9 mouse cellular contexts compared by ENCODE assay signal in genomic region chr19:10561558-10562314, GRCm38 (mm10). TPM values are rescaled to one million over a fixed set of nuclear protein-coding genes. Genes with fewer than 3 reads are reported as not detected.
DNase-seq lines count a peak whose midpoint lies in the region; ATAC-seq and TF ChIP-seq lines count a peak whose summit lies in the region.
"Had no signal": no experiment of that assay in that cellular context is flagged by ENCODE, and none has a peak within 500 bp of the region (broad histone marks: within the 10 kb centered on the region; RNA-seq: fewer than 3 reads in every experiment).

No protein-coding gene starts in this region.

- no peaks in the 10 kb centered on the region for H3K27me3 ChIP-seq in intestine, postnatal 0 days (replicated peaks; ENCODE audit: control insufficient read depth, insufficient read depth, low read length)
- H3K27me3 ChIP-seq: midbrain, embryonic 12.5 days had no signal

- H3K36me3 ChIP-seq in intestine, postnatal 0 days (ENCODE audit: control insufficient read depth, insufficient read depth): no peaks in the 10 kb centered on the region
- H3K36me3 ChIP-seq: midbrain, embryonic 12.5 days had no signal

- WGBS in intestine, postnatal 0 days: 48% methylated on average over 6 of the region's 6 CpGs

- TF ChIP-seq CTCF in embryonic fibroblast, embryonic 13.5 days (IDR thresholded peaks at IDR 0.05; ENCODE audit: borderline replicate concordance, insufficient read depth, low read length): no peak
- TF ChIP-seq CTCF in intestine, postnatal 0 days (IDR thresholded peaks at IDR 0.05; ENCODE audit: low read depth): no peak

- ATAC-seq in intestine, postnatal 0 days: no peak

- peaks cover 20% of the 10 kb centered on the region for H3K4me1 ChIP-seq in embryonic fibroblast, embryonic 13.5 days (ENCODE audit: control insufficient read depth, insufficient read depth, low read length)
- no peaks in the 10 kb centered on the region for H3K4me1 ChIP-seq in intestine, postnatal 0 days (replicated peaks; ENCODE audit: control insufficient read depth, insufficient read depth, low read length)

- H3K4me3 ChIP-seq in embryonic fibroblast, embryonic 13.5 days (ENCODE audit: insufficient read depth, low read length): no peak overlapping the region
- H3K4me3 ChIP-seq in intestine, postnatal 0 days (ENCODE audit: low read depth, low read length): no peak overlapping the region
- H3K4me3 ChIP-seq: midbrain, embryonic 12.5 days had no signal

- H3K9me3 ChIP-seq in intestine, postnatal 0 days (ENCODE audit: control insufficient read depth): no peaks in the 10 kb centered on the region
- H3K9me3 ChIP-seq: midbrain, embryonic 12.5 days had no signal

- peak; percentile 17; the same call in 1 of the 2 replicates for TF ChIP-seq POLR2A in embryonic fibroblast, embryonic 13.5 days (IDR thresholded peaks at IDR 0.05; ENCODE audit: low read depth, low read length)

- H3K9ac ChIP-seq in intestine, postnatal 0 days (ENCODE audit: low read depth, low read length): no peak overlapping the region
- H3K9ac ChIP-seq: midbrain, embryonic 12.5 days had no signal

- peak overlapping the region; percentile 99 for H3K27ac ChIP-seq in embryonic fibroblast, embryonic 13.5 days (ENCODE audit: insufficient read depth, low read length)
- 0 out of 2 replicates have a peak overlapping the region, but pooled peaks have one; percentile 28 for H3K27ac ChIP-seq in intestine, postnatal 0 days (ENCODE audit: low read depth, low read length)
- H3K27ac ChIP-seq: midbrain, embryonic 12.5 days had no signal

- H3K4me2 ChIP-seq in intestine, postnatal 0 days (replicated peaks; ENCODE audit: low read depth): no peak overlapping the region
- H3K4me2 ChIP-seq: midbrain, embryonic 12.5 days had no signal

- peak; percentile 61 for DNase-seq in 3134 (ENCODE audit: extremely low read depth, insufficient read length, low spot score)
- DNase-seq in 3T3-L1 (ENCODE audit: low read depth, low spot score): peak; percentile 97
- no peak for DNase-seq in frontal cortex, adult 2 months (ENCODE audit: extremely low spot score in 1 of 2, low spot score in 1 of 2)
- no peak for DNase-seq in cerebellum, postnatal 25 days
- DNase-seq in spleen, postnatal 4 days (ENCODE audit: low spot score in 2 of 2): no peak
- DNase-seq: thymus, postnatal 36 days had no signal

RNA-seq across cellular contexts. Expression of gene Tmem216, which starts 5.7 kb away (rescaled TPM):
- polyA plus RNA-seq in embryonic fibroblast, embryonic 13.5 days (2011; ENCODE audit: insufficient read length, low read depth, missing spikeins): 13.0 and 15.6 TPM in 2 replicates
- 11.0 and 12.2 TPM in 2 replicates for polyA plus RNA-seq in intestine, postnatal 0 days (2015; fragmentation: Nextera tagmentation; extraction: Ambion mirVana)
- 21.4 and 22.2 TPM in 2 replicates for polyA plus RNA-seq in frontal cortex, adult 2 months (2012; rRNA removed)

RNA-seq across cellular contexts. Expression of gene Cyb561a3, which starts 15.2 kb away (rescaled TPM):
- 19.7 and 20.5 TPM in 2 replicates for polyA plus RNA-seq in embryonic fibroblast, embryonic 13.5 days (2011; ENCODE audit: insufficient read length, low read depth, missing spikeins)
- 23.2 and 24.3 TPM in 2 replicates for polyA plus RNA-seq in intestine, postnatal 0 days (2015; fragmentation: Nextera tagmentation; extraction: Ambion mirVana)
- polyA plus RNA-seq in frontal cortex, adult 2 months (2012; rRNA removed): 13.9 and 14.1 TPM in 2 replicates

RNA-seq across cellular contexts. Expression of gene Tmem138, which starts 15.4 kb away (rescaled TPM):
- polyA plus RNA-seq in embryonic fibroblast, embryonic 13.5 days (2011; ENCODE audit: insufficient read length, low read depth, missing spikeins): 21.1 and 22.8 TPM in 2 replicates
- polyA plus RNA-seq in intestine, postnatal 0 days (2015; fragmentation: Nextera tagmentation; extraction: Ambion mirVana): 10.7 and 10.8 TPM in 2 replicates
- 21.2 and 22.3 TPM in 2 replicates for polyA plus RNA-seq in frontal cortex, adult 2 months (2012; rRNA removed)

RNA-seq across cellular contexts. Expression of gene Sdhaf2, which starts 35.8 kb away (rescaled TPM):
- polyA plus RNA-seq in embryonic fibroblast, embryonic 13.5 days (2011; ENCODE audit: insufficient read length, low read depth, missing spikeins): 53.1 and 66.4 TPM in 2 replicates
- 42.5 and 46.3 TPM in 2 replicates for polyA plus RNA-seq in intestine, postnatal 0 days (2015; fragmentation: Nextera tagmentation; extraction: Ambion mirVana)
- polyA plus RNA-seq in frontal cortex, adult 2 months (2012; rRNA removed): 57.7 and 61.9 TPM in 2 replicates

RNA-seq across cellular contexts. Expression of gene Cpsf7, which starts 36.7 kb away (rescaled TPM):
- 50.6 and 70.6 TPM in 2 replicates for polyA plus RNA-seq in embryonic fibroblast, embryonic 13.5 days (2011; ENCODE audit: insufficient read length, low read depth, missing spikeins)
- 17.7 and 18.1 TPM in 2 replicates for polyA plus RNA-seq in intestine, postnatal 0 days (2015; fragmentation: Nextera tagmentation; extraction: Ambion mirVana)
- polyA plus RNA-seq in frontal cortex, adult 2 months (2012; rRNA removed): 80.3 and 90.6 TPM in 2 replicates

Comparison
In these comparisons a context has a peak if more than half of its experiments do, and no peak if none do; other contexts are left out.
1. DNase-seq: peak in 3134 (single experiment) and 3T3-L1 (single experiment); none in frontal cortex, adult 2 months (0 of 2), cerebellum, postnatal 25 days (0 of 2) and spleen, postnatal 4 days (0 of 2).